Mouse (Mus musculus) embryonic facial prominence, embryonic 12.5 days (tissue): ENCODE measurements at regions not wholly inside any gene's neighbourhood (a gene's known extent, or its start where the extent isn't known, plus 50 kb on each side); places are given as distances from the start of the nearest gene placed in this dataset.
"Not testable (repeated sequence)": the region's sequence is repeated elsewhere in the genome, so short reads cannot be mapped to it uniquely, and the experiment has no call there.

Experiments used
- ATAC-seq: fragments of 200-750 bp; cut with Nextera tagmentation; 2 replicates; pipeline ENCODE4 v1.8.0; 2017; ENCODE audit not compliant: insufficient number of reproducible peaks, insufficient read depth, low FRiP score, low TSS enrichment
- H3K27ac ChIP-seq: fragments of 300-500 bp; sonication (generic); 2 replicates; pipeline ENCODE4 v1.5.1; 2016; ENCODE audit warnings: mild to moderate bottlenecking
- H3K27me3 ChIP-seq: fragments of 300-500 bp; sonication (generic); 2 replicates; pipeline ENCODE4 v1.6.1; 2016; ENCODE audit warnings: mild to moderate bottlenecking, moderate library complexity
- H3K36me3 ChIP-seq: fragments of 300-500 bp; sonication (generic); 2 replicates; pipeline ENCODE4 v1.6.1; 2016; ENCODE audit warnings: mild to moderate bottlenecking
- H3K4me1 ChIP-seq: fragments of 300-500 bp; sonication (generic); 2 replicates; pipeline ENCODE4 v1.6.1; 2016
- H3K4me2 ChIP-seq: fragments of 300-500 bp; sonication (generic); replicated peaks from 2 replicates; pipeline ENCODE4 v1.6.1; 2016; ENCODE audit warnings: mild to moderate bottlenecking, moderate library complexity
- H3K4me3 ChIP-seq: fragments of 300-500 bp; sonication (generic); 2 replicates; pipeline ENCODE4 v1.5.1; 2016; ENCODE audit warnings: mild to moderate bottlenecking
- H3K9ac ChIP-seq: fragments of 300-500 bp; sonication (generic); 2 replicates; pipeline ENCODE4 v1.6.1; 2016; ENCODE audit warnings: mild to moderate bottlenecking, moderate library complexity
- H3K9me3 ChIP-seq: fragments of 300-500 bp; sonication (generic); 2 replicates; pipeline ENCODE4 v1.6.1; 2016; ENCODE audit warnings: mild to moderate bottlenecking, moderate library complexity
- WGBS: fragments of 180-500 bp; shearing (Covaris S2); methylation state at CpG from one replicate; pipeline ENCODE4 v1.1.7; 2016; 5-methylcytosine and 5-hydroxymethylcytosine counted together

DNA sequence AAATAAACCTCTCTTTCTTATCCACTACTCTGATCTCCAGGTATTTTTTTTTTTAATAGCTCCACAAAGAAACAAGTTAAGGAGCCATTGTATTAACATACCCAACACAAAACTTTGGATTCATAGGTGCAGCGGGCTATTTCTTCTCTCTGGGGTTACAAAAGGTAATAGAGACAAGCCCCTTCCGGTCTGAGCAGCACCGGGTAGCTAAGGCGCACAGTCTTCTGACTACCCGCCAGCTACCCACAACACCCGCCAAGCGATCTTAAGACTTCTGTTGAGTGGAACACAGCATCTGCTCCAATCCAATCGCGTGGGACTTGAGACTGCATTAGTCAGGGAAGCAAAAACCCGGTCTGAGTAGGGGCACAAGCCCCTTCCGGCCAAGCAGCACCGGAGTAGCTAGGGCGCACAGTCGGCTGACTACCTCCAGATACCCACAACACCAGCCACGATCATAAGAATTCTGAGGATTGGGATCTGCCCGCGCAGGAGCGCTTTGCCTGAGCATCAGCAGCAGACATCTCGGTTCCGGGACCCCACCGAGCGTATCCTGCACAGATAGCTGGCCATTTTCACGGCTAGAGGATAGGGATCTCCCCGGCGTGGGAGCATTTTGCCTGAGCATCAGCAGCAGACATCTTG, 2463.9 kb downstream of the Gm37988 start:
- H3K9me3 ChIP-seq, H3K4me1 ChIP-seq, H3K4me2 ChIP-seq, ATAC-seq, H3K4me3 ChIP-seq, H3K36me3 ChIP-seq, H3K27me3 ChIP-seq, H3K9ac ChIP-seq, H3K27ac ChIP-seq: not testable (repeated sequence)
- 86% methylated on average over 25 of the region's 25 CpGs for WGBS

DNA sequence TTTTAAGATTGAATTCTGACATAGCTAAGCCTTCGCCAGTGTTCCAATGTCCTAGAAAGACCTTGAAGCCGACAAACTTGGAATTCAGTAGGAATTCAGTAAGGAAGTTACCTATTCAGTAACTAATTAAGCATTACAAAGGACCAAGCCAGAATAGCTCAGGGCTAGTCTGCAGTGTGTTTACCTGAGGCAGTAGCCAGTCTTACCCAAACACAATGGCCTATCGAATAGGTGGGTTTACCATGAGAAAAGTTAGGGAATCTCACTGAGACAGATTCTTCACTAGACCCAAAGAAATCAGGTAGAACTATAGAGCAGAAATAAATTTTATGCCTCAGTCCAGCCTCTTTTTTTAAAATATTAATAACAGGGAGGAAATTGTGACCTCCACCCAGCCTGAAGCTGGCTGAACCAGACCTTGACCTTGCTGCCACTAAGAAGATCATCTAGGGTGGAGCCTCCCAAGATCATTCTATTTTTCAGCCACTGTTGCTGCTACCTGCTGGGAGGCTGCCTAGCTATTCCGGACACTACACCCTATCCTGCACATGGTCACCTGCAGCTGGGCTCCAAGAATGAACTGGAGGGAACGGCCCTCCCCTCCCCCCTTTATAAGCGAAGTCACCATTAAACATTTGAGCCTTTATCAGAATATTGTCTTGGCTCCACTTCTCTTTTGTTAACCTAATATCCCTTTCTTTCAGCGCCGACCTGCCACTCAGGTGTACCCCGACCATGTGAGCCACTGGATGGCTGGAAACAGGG, 2491.4 kb downstream of the Gm37988 start:
- not testable (repeated sequence) for H3K27me3 ChIP-seq, ATAC-seq, H3K9me3 ChIP-seq, H3K9ac ChIP-seq, H3K4me1 ChIP-seq, H3K36me3 ChIP-seq, H3K4me2 ChIP-seq, H3K4me3 ChIP-seq, H3K27ac ChIP-seq
- WGBS, result 89% methylated on average over 9 of the region's 9 CpGs

GRCm38 (mm10) chr1:7308952-7309617, 2501.4 kb downstream of the Gm37988 start:
- no peak for ATAC-seq
- H3K9me3 ChIP-seq, result no peaks in the 10 kb centered on the region
- no peak overlapping the region for H3K9ac ChIP-seq
- 51% methylated on average over 5 of the region's 5 CpGs for WGBS
- H3K27ac ChIP-seq, result no peak overlapping the region
- H3K36me3 ChIP-seq, result no peaks in the 10 kb centered on the region
- no peak overlapping the region for H3K4me3 ChIP-seq
- H3K4me1 ChIP-seq, result no peaks in the 10 kb centered on the region
- H3K27me3 ChIP-seq, result no peaks in the 10 kb centered on the region
- H3K4me2 ChIP-seq, result no peak overlapping the region

- H3K27me3 ChIP-seq, H3K9ac ChIP-seq, H3K4me2 ChIP-seq, H3K9me3 ChIP-seq, H3K4me3 ChIP-seq, H3K27ac ChIP-seq, H3K4me1 ChIP-seq, H3K36me3 ChIP-seq, ATAC-seq: not testable (repeated sequence)
- WGBS, result 52% methylated on average over 6 of the region's 6 CpGs
Measured at GRCm38 (mm10) chr1:7312401-7312800, 2504.7 kb downstream of the Gm37988 start.

- H3K27ac ChIP-seq, result no peak overlapping the region
- no peak overlapping the region for H3K4me2 ChIP-seq
- ATAC-seq, result 0 out of 2 replicates have a peak, but pooled peaks have one; percentile 52
- no peaks in the 10 kb centered on the region for H3K9me3 ChIP-seq
- H3K36me3 ChIP-seq, result no peaks in the 10 kb centered on the region
- no peaks in the 10 kb centered on the region for H3K27me3 ChIP-seq
- H3K4me3 ChIP-seq, result no peak overlapping the region
- no peak overlapping the region for H3K9ac ChIP-seq
- 40% methylated on average over 3 of the region's 3 CpGs for WGBS
- H3K4me1 ChIP-seq, result no peaks in the 10 kb centered on the region
Measured at GRCm38 (mm10) chr1:7313468-7313867, 2505.8 kb downstream of the Gm37988 start.

DNA sequence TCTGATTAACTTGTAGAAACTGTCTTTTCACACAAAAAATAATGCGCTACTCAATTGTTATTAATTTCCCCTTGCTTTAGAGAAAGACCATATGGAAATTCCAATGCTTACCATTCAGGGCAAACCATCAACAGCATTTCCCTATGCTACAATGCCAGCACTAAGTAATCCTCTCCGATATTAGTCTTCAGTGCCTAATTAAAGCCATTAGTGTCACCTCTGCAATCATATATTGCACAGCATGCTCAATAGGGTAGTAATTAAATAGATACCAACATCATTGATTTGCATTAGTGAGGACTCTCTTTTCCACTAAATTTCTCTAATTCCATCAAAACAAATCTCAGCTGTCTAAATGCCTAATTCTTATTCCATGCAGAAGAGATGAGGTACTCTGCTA, 2511.2 kb downstream of the Gm37988 start:
- H3K9ac ChIP-seq, result no peak overlapping the region
- H3K4me2 ChIP-seq, result no peak overlapping the region
- WGBS, result 56% methylated on average over 2 of the region's 2 CpGs
- H3K27ac ChIP-seq, result no peak overlapping the region
- H3K36me3 ChIP-seq, result no peaks in the 10 kb centered on the region
- no peak for ATAC-seq
- no peaks in the 10 kb centered on the region for H3K4me1 ChIP-seq
- H3K4me3 ChIP-seq, result no peak overlapping the region
- H3K9me3 ChIP-seq, result no peaks in the 10 kb centered on the region
- H3K27me3 ChIP-seq, result no peaks in the 10 kb centered on the region

- ATAC-seq, result no peak
- no peak overlapping the region for H3K4me3 ChIP-seq
- no peak overlapping the region for H3K4me2 ChIP-seq
- no peaks in the 10 kb centered on the region for H3K4me1 ChIP-seq
- H3K27ac ChIP-seq, result no peak overlapping the region
- no peaks in the 10 kb centered on the region for H3K9me3 ChIP-seq
- H3K36me3 ChIP-seq, result no peaks in the 10 kb centered on the region
- no peaks in the 10 kb centered on the region for H3K27me3 ChIP-seq
- 12% methylated on average over 4 of the region's 4 CpGs for WGBS
- no peak overlapping the region for H3K9ac ChIP-seq
Measured at GRCm38 (mm10) chr1:7319313-7319712, 2511.6 kb downstream of the Gm37988 start.
